Mouse (Mus musculus): ENCODE results near the gene Lrrc4c. TPM values are rescaled to one million over a fixed set of nuclear protein-coding genes. Genes with fewer than 3 reads are reported as not detected.

Gene Lrrc4c
- polyA plus RNA-seq, 1 experiment from 2014 or later = 2.8 TPM

- Histone ChIP-seq H3K9me3 (no peaks in the 10 kb centered on the region), H3K27me3 (replicated peaks) (no peaks in the 10 kb centered on the region), H3K36me3 (no peaks in the 10 kb centered on the region), H3K9ac (no peak overlapping the region), H3K4me2 (no peak overlapping the region), H3K4me1 (no peaks in the 10 kb centered on the region), H3K27ac (no peak overlapping the region), H3K4me3 (replicated peaks) (no peak overlapping the region)
- 96% methylated on average over 2 of the region's 2 CpGs for WGBS
- ATAC-seq (ENCODE audit: insufficient read depth, low FRiP score, low read depth) = no peak
Measured at GRCm38 (mm10) chr2:96573755-96574154, 255.8 kb downstream of the Lrrc4c start.

- no peak for ATAC-seq (ENCODE audit: insufficient read depth, low FRiP score, low read depth)
- no peak overlapping the region for H3K4me2 ChIP-seq
- no peaks in the 10 kb centered on the region for H3K27me3 ChIP-seq (replicated peaks)
- H3K4me3 ChIP-seq (replicated peaks) = no peak overlapping the region
- no peak overlapping the region for H3K9ac ChIP-seq
- no peaks in the 10 kb centered on the region for H3K36me3 ChIP-seq
- H3K9me3 ChIP-seq = no peaks in the 10 kb centered on the region
- no peaks in the 10 kb centered on the region for H3K4me1 ChIP-seq
- H3K27ac ChIP-seq = no peak overlapping the region
- 83% methylated on average over 8 of the region's 8 CpGs for WGBS
Measured at GRCm38 (mm10) chr2:96577701-96578100, 259.7 kb downstream of the Lrrc4c start.

GRCm38 (mm10) chr2:96580136-96580733 is 262.3 kb downstream of the Lrrc4c start:
- no peaks in the 10 kb centered on the region for H3K9me3 ChIP-seq
- 95% methylated on average over 1 of the region's 1 CpGs for whole genome bisulfite sequencing
- H3K4me2 ChIP-seq = no peak overlapping the region
- H3K27me3 ChIP-seq (replicated peaks) = no peaks in the 10 kb centered on the region
- H3K4me1 ChIP-seq = no peaks in the 10 kb centered on the region
- no peaks in the 10 kb centered on the region for H3K36me3 ChIP-seq
- no peak overlapping the region for H3K27ac ChIP-seq
- no peak overlapping the region for H3K4me3 ChIP-seq (replicated peaks)
- no peak overlapping the region for H3K9ac ChIP-seq
- no peak for ATAC-seq (ENCODE audit: insufficient read depth, low FRiP score, low read depth)

- H3K27ac ChIP-seq = no peak overlapping the region
- 7% methylated on average over 4 of the region's 4 CpGs for WGBS
- ATAC-seq (ENCODE audit: insufficient read depth, low FRiP score, low read depth) = no peak
Measured at GRCm38 (mm10) chr2:96585665-96586064, 267.7 kb downstream of the Lrrc4c start.

GRCm38 (mm10) chr2:96604801-96605200 is 286.8 kb downstream of the Lrrc4c start:
- Histone ChIP-seq H3K9me3 (no peaks in the 10 kb centered on the region), H3K4me1 (no peaks in the 10 kb centered on the region), H3K4me3 (replicated peaks) (no peak overlapping the region), H3K4me2 (no peak overlapping the region), H3K27ac (no peak overlapping the region), H3K27me3 (replicated peaks) (no peaks in the 10 kb centered on the region), H3K9ac (no peak overlapping the region), H3K36me3 (no peaks in the 10 kb centered on the region)
- WGBS = 83% methylated on average over 3 of the region's 3 CpGs
- ATAC-seq (ENCODE audit: insufficient read depth, low FRiP score, low read depth) = no peak

More at GRCm38 (mm10) chr2:96585665-96586064, 267.7 kb downstream of the Lrrc4c start:
- Histone ChIP-seq H3K4me1 (no peaks in the 10 kb centered on the region), H3K4me3 (replicated peaks) (no peak overlapping the region), H3K4me2 (no peak overlapping the region), H3K36me3 (no peaks in the 10 kb centered on the region), H3K27me3 (replicated peaks) (no peaks in the 10 kb centered on the region), H3K9ac (no peak overlapping the region), H3K9me3 (no peaks in the 10 kb centered on the region)

GRCm38 (mm10) chr2:96614121-96614520 is 296.2 kb downstream of the Lrrc4c start:
- Histone ChIP-seq H3K9me3 (no peaks in the 10 kb centered on the region), H3K27me3 (replicated peaks) (no peaks in the 10 kb centered on the region), H3K4me1 (no peaks in the 10 kb centered on the region), H3K36me3 (no peaks in the 10 kb centered on the region), H3K4me2 (no peak overlapping the region), H3K4me3 (replicated peaks) (no peak overlapping the region), H3K9ac (no peak overlapping the region), H3K27ac (no peak overlapping the region)
- 76% methylated on average over 1 of the region's 1 CpGs for WGBS
- ATAC-seq (ENCODE audit: insufficient read depth, low FRiP score, low read depth) = no peak

GRCm38 (mm10) chr2:96618691-96619205 is 300.8 kb downstream of the Lrrc4c start:
- no peaks in the 10 kb centered on the region for H3K9me3 ChIP-seq
- H3K9ac ChIP-seq = no peak overlapping the region
- 64% methylated on average over 6 of the region's 6 CpGs for WGBS
- ATAC-seq (ENCODE audit: insufficient read depth, low FRiP score, low read depth) = no peak
- H3K4me1 ChIP-seq = no peaks in the 10 kb centered on the region
- no peak overlapping the region for H3K4me3 ChIP-seq (replicated peaks)
- no peaks in the 10 kb centered on the region for H3K27me3 ChIP-seq (replicated peaks)
- no peak overlapping the region for H3K4me2 ChIP-seq
- H3K27ac ChIP-seq = no peak overlapping the region
- no peaks in the 10 kb centered on the region for H3K36me3 ChIP-seq

- Histone ChIP-seq H3K36me3 (no peaks in the 10 kb centered on the region), H3K27me3 (replicated peaks) (no peaks in the 10 kb centered on the region), H3K4me3 (replicated peaks) (no peak overlapping the region), H3K9me3 (no peaks in the 10 kb centered on the region), H3K4me2 (no peak overlapping the region), H3K4me1 (no peaks in the 10 kb centered on the region), H3K27ac (no peak overlapping the region), H3K9ac (no peak overlapping the region)
- no peak for ATAC-seq (ENCODE audit: insufficient read depth, low FRiP score, low read depth)
- 32% methylated on average over 4 of the region's 4 CpGs for WGBS
Measured at GRCm38 (mm10) chr2:96667113-96667512, 349.1 kb downstream of the Lrrc4c start.

- WGBS = 71% methylated on average over 4 of the region's 4 CpGs
- Histone ChIP-seq H3K4me2 (no peak overlapping the region), H3K27me3 (replicated peaks) (no peaks in the 10 kb centered on the region), H3K9me3 (no peaks in the 10 kb centered on the region), H3K4me3 (replicated peaks) (no peak overlapping the region), H3K27ac (no peak overlapping the region), H3K36me3 (no peaks in the 10 kb centered on the region), H3K9ac (no peak overlapping the region), H3K4me1 (no peaks in the 10 kb centered on the region)
- ATAC-seq (ENCODE audit: insufficient read depth, low FRiP score, low read depth) = no peak
Measured at GRCm38 (mm10) chr2:96681806-96682205, 363.8 kb downstream of the Lrrc4c start.

- no peak for ATAC-seq (ENCODE audit: insufficient read depth, low FRiP score, low read depth)
- Histone ChIP-seq H3K4me3 (replicated peaks) (no peak overlapping the region), H3K36me3 (no peaks in the 10 kb centered on the region), H3K4me1 (no peaks in the 10 kb centered on the region), H3K4me2 (no peak overlapping the region), H3K27me3 (replicated peaks) (no peaks in the 10 kb centered on the region), H3K9me3 (no peaks in the 10 kb centered on the region), H3K9ac (no peak overlapping the region), H3K27ac (no peak overlapping the region)
- WGBS = 75% methylated on average over 1 of the region's 1 CpGs
Measured at GRCm38 (mm10) chr2:96685328-96685727, 367.4 kb downstream of the Lrrc4c start.

- ATAC-seq (ENCODE audit: insufficient read depth, low FRiP score, low read depth) = no peak
- WGBS = 19% methylated on average over 3 of the region's 3 CpGs
- H3K27ac ChIP-seq = no peak overlapping the region
- no peak overlapping the region for H3K9ac ChIP-seq
- no peaks in the 10 kb centered on the region for H3K9me3 ChIP-seq
- no peaks in the 10 kb centered on the region for H3K36me3 ChIP-seq
- H3K4me1 ChIP-seq = no peaks in the 10 kb centered on the region
- no peak overlapping the region for H3K4me2 ChIP-seq
- no peak overlapping the region for H3K4me3 ChIP-seq (replicated peaks)
- H3K27me3 ChIP-seq (replicated peaks) = no peaks in the 10 kb centered on the region
Measured at GRCm38 (mm10) chr2:96705004-96705403, 387.0 kb downstream of the Lrrc4c start.

- no peak overlapping the region for H3K9ac ChIP-seq
- no peaks in the 10 kb centered on the region for H3K4me1 ChIP-seq
- H3K4me2 ChIP-seq = no peak overlapping the region
- no peaks in the 10 kb centered on the region for H3K9me3 ChIP-seq
- ATAC-seq (ENCODE audit: insufficient read depth, low FRiP score, low read depth) = no peak
- no peak overlapping the region for H3K4me3 ChIP-seq (replicated peaks)
- no peaks in the 10 kb centered on the region for H3K27me3 ChIP-seq (replicated peaks)
- H3K36me3 ChIP-seq = no peaks in the 10 kb centered on the region
- H3K27ac ChIP-seq = no peak overlapping the region
- 69% methylated on average over 4 of the region's 4 CpGs for WGBS
Measured at GRCm38 (mm10) chr2:96707772-96708350, 389.9 kb downstream of the Lrrc4c start.

All from stomach, embryonic 15.5 days (tissue).